Mouse (Mus musculus) kidney, postnatal 10 days (tissue): ENCODE measurements around the gene Hmcn2.
A peak's percentile ranks its signal among the peaks of the same experiment; 100 is the strongest.

Experiments
- DNase-seq: peaks from one replicate; pipeline ENCODE4 v3.0.0; 2021; ENCODE audit warnings: mixed read lengths

Gene Hmcn2

DNA sequence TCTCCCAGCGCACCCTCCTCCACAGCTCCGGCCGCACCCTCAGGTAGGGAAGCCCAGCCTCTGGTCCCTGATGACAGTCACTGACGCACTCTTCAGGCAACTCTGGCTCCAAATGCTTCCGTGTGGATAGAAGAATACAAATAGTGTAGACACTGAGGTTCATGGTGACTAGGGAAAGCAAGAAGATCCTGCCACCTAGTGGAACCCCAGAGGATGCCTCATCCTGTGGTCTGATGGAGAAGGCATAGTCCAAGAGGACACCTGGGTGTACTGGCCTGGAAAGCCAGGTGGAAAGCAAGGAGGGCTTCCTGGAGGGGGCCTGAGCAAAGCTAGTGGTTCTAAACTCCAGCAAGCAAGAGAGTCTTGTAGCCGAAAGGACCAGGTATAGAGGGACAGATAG lies 106.7 kb downstream of the Hmcn2 start:
- DNase-seq, result no peak

DNA sequence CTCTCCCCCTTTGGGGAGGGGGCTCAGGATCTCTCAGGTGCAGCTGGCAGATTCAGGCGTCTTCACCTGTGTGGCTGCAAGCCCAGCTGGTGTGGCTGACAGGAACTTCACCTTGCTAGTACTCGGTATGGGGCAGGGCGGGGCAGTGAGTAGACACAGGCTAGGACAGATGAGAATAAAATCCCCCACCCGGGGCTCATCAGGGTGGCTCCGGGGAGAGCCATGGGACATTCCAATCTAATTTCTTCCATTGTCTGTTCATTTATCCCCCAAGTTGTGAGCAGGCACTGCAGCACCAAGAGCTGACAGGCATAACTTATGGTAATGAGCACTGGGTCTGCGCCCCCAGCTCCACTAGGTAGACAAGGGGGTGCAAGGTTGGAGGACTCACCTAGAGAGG lies 108.4 kb downstream of the Hmcn2 start:
- no peak for DNase-seq

DNA sequence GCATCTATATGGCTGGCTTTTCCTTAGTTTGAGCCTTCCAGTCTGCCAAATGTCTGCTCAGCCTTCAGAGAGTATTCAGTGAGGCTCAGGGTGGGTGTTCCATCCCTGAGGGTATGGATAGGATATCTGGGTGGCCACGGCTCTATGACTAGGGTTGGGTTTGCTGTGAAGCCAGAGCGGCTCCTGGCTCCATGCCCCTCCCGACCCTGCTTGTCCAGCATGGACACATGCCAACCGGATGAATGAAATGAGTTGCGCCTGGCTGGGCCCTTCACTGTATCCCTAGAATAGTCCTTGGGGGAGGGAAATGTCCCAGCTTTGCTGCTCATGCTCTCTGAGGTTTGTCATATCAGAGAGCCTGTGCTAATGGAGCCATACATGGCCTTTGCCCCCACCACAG lies 117.3 kb downstream of the Hmcn2 start:
- peak; percentile 49 for DNase-seq

DNA sequence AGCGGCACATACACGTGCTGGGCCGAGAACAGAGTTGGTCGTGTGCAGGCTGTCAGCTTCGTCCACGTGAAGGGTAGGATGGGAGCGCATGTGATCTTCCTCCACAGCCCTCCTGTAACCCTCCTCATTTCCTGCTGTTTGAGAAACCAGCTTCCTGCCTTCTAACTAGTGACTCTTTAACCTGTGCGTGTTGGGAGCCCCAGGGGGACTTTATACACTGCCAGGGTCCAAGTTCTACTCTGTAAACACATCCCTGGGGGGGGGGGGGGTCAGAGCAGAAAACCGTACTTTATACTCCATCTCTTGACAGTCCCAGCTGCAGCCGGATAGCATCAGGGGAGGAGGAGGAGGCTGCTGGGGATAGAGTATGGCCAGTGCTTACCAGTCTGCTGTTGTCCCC lies 120.5 kb downstream of the Hmcn2 start:
- peak; percentile 66 for DNase-seq

DNA sequence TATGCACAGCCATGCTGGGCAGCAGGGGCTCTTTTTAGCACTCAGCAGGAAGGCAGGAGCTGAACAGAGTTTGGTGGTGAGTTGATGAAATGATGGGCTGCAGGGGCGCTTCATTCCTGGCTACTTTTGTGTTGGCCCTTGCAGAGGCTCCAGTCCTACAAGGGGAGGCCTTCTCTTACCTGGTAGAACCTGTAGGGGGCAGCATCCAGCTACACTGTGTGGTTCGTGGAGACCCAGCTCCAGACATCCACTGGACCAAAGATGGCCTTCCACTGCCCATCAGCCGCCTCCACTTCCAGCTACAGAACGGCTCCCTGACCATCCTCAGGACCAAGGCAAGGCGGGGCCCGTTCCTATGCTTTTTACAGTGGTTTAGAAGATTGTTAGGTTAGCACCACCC lies 121.4 kb downstream of the Hmcn2 start:
- DNase-seq, result peak; percentile 80

DNA sequence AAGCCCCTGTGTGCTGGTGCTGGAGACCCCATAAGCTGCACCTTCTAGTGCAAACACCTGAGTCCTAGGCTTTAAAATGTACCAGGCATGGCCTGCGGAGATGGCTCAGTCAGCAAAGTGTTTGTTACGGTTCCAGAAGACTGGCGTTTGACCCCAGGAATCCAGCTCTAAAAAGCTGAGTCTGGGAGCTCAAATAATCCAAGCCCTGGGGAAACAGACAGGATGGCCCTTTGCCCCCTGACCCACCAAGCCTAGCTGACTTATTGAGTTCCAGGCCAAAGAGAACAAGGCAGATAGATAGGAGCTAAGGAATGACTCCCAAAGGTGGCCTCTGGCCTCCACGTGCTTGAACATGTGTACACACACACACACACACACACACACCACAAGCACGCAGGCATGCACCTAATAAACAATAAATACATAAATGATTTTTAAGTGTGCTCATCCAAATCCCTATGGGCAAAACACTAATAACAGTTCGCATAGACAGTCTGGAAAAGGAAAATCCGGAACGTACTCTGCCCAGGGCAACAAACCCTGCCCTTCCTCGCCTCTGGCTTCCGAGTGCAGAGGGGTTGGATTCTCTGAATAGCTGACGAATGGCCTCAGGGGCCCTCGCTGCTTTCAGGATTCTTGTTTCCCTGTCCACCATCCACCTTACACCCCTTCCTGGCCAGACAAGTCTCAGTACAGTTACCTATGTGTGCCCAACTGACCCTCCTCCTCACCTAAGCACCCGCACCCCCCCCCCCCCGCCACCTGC lies 123.4 kb downstream of the Hmcn2 start:
- DNase-seq, result peak; percentile 44

DNA sequence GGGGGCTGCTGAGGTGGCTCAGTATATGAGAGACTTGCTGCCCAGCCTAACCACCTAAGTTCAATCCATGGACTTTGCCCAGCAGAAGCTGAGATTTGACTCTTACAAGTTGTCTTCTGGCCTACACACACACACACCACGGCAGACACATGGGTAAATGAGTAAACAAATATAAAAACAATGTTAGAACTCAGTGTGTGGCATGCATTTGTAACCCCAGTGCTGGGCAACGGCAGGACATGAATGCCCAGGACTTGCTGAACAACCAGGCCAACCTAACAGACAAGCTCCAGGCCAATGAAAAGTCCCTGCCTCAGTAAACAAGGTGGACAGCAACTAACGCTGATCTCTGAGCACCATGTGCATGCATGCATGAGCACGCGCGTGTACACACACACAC lies 125.4 kb downstream of the Hmcn2 start:
- DNase-seq, result peak; percentile 45

DNA sequence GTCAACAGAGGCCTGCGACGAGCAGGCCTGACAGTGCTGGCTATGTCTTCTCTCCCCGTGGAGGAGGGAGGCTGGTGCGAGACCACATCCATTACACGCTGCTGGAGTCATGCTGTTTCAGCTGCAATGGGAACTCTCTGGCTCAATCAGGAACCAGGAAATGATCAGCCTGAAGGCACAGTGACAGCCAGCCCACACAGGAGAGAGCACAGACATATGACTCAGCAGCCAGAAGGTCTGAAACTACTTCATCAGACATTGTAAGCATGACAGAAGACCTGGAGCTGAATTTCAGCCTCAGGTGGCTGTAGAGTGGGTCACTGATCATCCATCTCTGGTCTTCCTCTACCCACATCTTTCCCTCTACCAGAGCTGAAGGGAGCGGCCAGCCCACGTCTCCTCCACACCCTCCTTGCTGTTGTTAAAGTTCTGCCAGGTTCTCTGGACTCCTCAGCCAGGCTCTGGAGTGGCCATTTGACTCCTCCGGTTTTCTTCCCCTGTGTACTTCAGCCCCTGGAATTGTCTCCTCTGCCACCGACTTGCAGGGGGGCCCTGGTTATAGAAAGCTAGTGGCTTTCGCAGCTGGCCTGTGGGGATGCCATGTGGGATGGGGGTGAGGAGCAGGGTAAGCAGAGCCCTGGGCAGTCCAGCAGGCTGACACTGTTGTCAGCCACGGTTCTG lies 128.4 kb downstream of the Hmcn2 start:
- no peak for DNase-seq

DNA sequence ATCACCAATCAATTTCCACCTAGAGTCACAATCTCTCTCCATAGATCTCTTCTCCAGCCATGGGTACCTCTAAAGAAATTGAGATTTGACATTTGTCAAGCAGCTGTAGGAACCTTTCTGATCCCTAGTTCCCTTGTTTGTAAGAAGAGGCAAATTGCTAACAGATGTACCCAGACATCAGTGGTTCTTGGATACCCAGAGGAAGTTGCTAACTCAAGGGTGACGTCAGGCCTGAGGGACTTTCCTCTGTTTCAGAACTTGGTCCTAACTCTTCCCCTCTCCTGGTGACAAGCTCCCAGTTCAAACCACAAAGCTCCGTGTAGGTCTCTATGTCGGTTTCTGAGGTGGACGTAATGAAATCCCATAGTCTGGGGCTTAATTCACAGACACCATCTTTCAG lies 131.8 kb downstream of the Hmcn2 start:
- no peak for DNase-seq

DNA sequence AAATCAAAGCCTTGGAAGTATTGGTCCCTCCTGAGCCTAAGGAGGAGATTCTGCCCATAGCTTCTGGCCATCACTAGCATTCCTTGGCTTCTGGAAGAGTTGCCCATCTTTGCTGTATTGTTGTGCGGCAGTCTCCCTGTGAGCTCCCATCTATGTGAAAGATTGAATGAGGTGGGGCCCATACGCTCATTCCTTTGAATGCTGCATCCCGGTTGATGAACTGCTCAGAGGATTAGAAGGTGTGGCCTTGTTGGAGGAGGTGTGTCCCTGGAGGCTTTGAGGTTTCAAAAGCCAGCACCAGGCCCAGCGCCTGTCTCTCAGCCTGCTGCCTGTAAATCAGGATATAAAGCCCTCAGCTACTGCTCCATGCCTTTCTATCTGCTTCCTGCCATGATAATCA lies 132.2 kb downstream of the Hmcn2 start:
- no peak for DNase-seq

DNA sequence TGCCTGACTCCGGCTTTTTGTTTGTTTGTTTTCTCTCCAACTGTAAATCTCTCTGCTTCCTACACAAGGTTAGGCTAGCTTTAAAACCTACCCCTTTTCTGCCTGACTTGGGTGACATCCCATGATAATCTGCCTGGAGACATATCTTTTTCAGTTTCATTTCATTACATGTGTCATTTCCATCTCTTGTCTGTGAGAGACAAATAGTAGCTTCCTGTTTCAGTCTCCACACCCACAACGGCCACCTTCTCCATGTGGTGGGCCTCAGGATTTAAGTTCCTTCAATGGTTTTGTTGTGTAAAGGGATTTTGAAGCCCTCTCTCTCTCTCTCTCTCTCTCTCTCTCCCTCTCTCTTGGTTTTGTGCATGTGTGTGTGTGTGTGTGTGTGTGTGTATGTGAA lies 133.3 kb downstream of the Hmcn2 start:
- no peak for DNase-seq

DNA sequence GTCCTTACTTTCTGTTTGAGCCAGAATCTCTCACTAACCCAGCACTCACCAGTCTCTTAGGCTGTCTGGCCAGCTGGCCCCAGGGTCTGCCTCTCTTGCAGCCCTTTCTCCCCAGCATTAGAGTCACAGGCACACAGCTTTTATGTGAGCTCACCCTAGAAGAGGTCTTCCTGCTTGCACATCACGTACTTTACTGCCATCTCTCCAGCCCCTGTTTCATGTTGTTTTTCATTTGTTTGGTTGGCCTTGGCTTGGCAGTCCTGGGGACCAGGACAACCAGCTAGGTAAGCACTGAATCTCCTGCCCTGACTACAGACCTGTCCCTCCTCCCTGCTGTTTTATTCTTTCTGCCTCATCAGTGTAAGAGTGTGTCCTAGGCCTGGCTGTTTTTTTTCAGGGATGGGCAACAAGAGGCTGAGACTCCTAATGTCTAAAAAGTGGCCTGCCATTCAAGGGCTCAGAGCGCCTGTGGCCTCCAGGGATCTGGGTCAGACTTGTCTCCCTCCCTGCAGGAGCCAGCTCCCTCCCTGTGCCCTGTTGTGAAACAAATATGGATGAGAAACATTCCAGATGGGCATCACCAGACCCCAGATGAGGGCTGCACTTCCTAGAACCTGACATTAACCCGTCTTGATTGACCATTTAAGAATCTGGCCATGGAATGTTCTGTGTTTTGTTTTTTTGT lies 134.7 kb downstream of the Hmcn2 start:
- DNase-seq, result no peak

DNA sequence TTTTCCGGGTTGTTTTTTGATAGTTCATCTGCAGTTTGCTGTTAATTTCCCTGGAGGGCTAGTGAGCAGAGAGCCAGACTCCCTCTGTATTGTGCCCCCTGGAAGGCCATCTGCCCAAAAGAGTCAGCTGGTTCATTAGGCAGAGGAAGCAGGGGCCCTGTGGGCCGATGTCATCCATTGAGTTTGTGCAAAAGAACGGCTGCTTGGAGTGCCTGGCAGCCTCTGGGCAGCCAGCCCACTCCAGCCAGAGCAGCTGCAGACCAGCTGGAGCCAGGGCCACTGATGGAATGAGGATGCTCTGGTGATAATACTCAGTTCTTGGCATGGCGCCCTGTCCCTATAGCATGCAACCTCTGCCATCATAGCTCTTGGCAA lies 135.2 kb downstream of the Hmcn2 start:
- peak; percentile 77 for DNase-seq

DNA sequence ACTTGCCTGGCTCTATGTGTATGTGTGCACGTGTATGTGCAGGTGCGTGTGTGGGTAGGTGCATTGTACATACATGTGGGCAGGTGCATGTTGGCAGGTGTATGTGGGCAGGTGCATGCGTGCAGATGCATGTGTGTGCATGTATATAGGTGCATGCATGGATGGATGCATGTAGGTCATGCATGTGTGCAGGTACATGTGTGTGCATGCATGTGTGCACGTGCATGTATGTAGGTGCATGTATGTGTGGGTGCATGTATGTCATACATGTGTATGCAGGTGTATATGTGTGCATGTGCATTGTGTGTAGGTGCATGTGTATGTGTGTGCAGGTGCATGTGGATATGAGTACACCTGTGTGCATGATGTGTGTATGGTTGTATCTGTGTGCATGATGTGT lies 135.7 kb downstream of the Hmcn2 start:
- DNase-seq, result no peak

DNA sequence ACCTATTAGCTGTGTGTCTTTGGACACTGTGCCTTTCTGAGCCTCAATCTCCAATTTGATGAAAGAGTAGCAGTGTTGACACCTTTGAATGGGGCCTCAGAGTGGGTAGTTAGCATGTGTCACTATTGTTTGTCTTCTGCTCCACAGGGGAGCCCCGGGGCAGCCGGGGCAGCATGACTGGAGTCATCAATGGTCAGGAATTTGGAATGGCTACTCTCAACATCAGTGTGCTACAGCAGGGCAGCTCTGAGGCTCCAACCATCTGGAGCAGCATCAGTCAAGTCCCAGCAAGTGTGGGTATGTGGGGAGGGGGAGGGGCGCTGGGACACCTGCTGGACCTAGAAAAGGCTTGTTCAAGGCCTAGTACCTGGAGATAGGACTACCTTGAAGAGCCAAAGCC lies 136.4 kb downstream of the Hmcn2 start:
- no peak for DNase-seq

DNA sequence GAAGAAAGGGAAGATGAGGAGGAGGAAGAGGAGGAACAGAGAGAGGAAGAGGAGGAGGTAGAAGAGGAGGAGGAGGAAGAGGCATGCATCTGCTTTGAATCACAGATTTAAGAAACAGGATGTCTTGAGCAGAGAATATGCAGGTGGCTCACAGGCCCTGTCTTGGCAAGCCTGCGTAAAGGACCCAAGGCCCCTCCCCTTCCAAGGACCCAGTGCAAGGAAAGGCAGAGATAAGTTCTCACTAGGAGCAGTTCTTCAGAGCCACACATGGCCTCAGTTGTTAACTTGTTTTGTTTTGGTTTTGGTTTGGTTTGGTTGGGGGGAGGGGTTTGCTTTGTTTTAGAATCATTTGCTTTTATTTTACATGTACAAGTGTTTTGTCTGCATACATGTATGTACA lies 137.3 kb downstream of the Hmcn2 start:
- no peak for DNase-seq

DNA sequence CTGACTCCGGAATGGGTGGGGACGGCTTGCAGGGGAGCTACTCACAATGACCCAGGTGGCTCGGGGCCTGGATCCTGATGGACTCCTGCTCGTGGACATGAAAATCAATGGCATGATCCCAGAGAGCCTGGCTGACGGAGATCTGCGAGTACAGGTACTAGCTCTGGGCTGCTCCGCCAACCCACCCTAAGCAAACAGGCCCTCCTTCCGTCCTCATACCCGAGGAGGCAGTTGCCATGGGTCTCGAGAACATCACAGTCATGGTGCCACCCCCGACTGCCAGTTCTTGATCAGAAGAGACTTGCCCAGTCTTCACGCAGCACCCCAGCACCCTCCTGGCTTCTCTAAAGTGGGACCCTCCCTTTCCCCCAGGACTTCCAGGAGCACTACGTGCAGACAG lies 138.8 kb downstream of the Hmcn2 start:
- DNase-seq, result no peak

DNA sequence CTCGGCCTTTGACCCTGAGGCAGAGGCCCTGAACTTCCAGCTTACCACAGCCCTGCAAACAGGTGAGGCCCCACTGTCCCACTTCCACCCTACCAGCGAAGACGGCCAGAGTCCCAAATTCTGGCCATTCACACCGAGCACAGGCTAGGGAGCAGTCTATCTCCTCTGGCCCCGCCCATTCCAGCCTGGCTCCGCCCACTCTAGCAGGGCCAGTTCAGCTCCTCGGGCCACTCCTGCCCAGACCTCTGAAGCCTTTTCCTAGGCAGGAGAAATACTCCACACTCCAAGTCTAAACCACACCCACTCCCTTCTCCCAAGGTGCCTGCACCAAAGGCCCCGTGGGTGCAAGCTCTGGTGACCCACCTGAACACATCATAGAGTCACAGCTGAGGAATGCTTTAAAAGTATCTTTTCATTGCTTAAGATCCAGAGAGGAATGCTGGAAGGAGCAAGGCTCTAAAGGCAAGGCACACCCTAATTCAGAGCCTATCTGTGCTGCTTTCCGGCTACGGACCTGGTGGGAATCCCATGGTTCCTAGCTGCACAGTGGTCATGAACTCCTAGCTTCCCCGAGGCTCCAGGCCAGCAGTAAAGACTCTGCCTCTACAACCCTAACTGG lies 139.5 kb downstream of the Hmcn2 start:
- DNase-seq, result peak; percentile 83

DNA sequence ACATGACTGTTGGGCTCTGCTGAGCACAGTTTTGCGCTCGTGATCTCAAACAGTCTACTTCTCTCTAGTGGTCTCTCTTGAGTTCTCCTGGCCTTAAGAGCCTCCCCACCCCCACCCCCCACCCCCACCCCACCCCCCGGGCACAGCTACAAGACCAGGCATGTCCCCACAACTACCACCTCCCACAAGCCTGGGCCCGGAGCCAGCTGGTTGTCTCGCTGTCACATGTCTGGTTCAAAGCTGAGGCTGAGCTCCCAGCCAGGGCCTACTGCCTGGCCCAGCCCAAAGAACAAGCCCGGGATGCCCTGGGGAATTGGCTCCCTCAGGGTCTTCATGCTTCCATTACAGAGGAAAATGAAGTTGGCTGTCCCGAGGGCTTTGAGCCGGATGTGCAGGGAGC lies 140.1 kb downstream of the Hmcn2 start:
- peak; percentile 77 for DNase-seq

DNA sequence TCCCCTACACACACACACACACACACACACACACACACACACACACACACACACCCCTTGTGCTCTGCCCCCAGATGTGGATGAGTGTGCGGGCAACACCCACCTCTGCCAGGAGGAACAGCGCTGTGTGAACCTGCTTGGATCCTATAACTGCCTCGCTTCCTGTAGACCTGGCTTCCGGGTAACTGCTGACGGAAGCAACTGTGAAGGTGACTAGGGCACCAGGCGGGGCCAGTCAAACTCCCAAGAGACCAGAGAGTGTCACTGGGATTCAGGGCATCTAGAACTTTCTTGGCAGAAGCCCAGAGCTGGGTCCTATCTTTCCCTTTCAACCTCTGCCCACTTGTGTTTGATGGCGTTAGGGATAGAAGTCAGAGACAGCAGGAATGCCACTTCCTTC lies 141.2 kb downstream of the Hmcn2 start:
- DNase-seq, result no peak

DNA sequence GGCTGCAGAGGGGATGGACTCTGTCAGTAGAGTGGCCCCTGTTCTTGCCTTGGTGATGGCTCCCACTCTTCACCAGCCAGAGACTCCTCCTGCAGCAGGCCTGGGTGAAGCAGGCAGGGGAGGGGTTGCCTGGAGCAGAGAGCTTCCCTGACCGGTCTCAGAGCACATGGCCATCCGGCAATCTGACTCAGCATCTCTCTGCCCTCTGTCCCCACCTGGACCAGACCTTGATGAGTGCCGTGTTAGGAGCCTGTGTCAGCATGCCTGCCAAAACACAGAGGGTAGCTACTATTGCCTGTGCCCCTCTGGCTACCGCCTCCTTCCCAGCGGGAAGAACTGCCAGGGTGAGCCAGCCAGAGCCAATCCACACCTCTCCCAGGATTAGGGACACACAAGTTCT lies 144.2 kb downstream of the Hmcn2 start:
- DNase-seq, result peak; percentile 55

DNA sequence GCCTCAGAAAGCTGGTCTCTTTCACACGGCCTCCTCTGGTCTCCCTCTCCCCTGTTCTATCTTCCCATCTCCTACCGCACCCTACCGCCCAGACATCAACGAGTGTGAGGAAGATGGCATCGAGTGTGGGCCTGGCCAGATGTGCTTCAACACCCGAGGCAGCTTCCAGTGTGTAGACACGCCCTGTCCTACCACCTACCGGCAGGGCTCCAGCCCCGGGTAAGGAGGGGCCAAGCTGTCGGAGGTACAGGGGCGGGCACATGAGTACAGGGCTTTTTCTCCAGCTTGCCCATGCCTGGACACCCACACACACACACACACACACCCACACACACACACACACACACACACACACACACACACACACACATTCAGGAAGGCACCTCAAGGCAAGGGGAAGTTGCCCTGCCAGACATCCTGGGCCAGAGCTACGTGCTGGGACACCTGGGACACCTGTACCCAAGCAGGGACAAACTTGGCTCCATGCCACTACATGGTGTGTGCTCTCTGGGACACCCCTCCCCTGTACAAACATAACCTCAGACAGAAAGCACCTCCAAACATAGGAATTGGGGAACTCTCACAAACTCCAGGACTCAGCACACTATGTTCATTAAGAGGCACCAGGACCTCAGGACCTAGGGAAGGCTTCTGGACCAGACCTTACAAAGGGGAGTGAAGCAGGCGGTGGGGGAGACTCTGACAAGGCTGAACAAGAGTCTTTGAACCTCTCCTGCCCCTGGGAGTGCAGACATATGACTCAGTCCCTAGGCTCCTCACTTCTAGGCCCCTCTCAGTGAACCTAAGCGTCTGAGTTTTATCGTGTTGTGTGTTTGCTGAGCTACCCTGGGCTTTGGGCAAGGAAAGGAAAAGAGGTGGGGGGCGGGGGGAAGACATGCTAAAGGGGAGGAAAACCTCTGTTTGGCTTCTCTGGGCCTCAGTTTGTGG lies 145.0 kb downstream of the Hmcn2 start:
- DNase-seq, result no peak
